Mouse (Mus musculus): ENCODE measurements around the gene Dcaf7. TPM values are rescaled to one million over a fixed set of nuclear protein-coding genes. Genes with fewer than 3 reads are reported as not detected.

Dcaf7 gene
- 86.5 and 94.7 TPM in 2 replicates for polyA plus RNA-seq (2016; fragmentation: Nextera tagmentation; extraction: Ambion mirVana)

DNA sequence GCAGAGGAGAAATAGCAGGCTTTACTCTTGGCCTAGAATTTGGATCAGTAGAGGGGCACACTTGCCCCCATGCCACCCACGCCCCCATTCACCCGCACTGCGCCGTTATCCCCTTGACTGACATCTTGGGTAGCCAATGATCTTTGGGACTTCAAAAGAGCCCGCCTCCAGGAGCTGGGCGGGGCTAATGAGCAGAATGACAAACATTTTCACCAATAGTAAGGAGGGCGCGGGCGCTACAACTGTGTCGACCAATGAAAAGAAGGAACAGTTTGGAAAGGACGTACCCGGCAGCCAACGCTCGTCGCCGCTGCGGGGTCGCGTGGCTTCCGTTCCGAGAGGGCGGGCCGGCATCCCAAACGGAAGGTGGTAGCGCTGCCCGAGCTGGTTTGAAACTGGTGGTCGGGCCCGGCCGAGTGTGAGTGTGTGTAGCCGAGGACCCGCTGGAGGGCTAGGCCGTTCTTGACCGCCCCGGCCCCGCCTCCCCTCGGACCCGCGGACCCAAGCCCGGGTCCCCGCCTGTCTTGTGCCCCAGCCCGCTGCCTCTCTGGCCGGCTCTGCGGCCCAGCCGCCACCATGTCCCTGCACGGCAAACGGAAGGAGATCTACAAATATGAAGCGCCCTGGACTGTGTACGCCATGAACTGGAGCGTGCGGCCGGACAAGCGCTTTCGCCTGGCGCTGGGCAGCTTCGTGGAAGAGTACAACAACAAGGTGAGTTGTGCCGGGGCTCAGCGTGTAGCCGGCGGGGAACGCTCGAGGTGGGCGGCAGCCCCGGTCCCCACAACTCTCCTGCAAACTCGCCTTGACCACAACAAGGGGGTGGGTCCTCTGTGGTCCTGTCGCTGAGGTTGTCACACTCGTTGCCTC is at the start of gene Dcaf7:
TSS of gene Dcaf7 (plus strand) at position 325 of the 870 bp plus-strand sequence.
- Histone ChIP-seq H3K4me3 (peak within 1 kb of the TSS; percentile 98), H3K36me3 (no peaks in the 10 kb centered on the region; the same call in 1 of the 2 replicates), H3K4me1 (replicated peaks) (peaks cover 31% of the 10 kb centered on the region), H3K9me3 (no peaks in the 10 kb centered on the region; the same call in 1 of the 2 replicates), H3K27ac (peak within 1 kb of the TSS; percentile 92), H3K27me3 (ENCODE audit: insufficient read depth, poor library complexity, severe bottlenecking) (no peaks in the 10 kb centered on the region)
- peak; percentile 98 for DNase-seq (ENCODE audit: low spot score)
- WGBS = under 1% methylated on average over 66 of the region's 66 CpGs

DNA sequence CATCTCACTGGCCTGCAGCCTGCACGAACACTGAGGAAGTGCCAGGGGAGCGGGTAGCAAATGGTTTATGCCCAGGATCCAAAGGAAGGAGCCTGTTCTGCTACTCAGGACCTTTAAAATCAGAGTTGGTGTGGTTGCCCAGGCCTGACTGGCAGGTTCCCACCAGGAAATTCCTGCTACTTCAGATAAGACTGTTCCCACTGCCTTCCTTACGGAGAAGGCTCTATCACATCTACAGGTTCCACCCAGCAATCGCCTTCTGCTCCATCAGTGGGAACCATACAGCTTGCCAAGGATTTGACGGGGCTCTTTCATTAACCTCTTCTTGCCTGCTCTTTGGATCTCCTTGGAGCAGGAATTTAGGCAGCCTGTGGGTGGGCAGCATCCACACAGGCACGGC is 49.2 kb upstream of the Dcaf7 start:
- 76% methylated on average over 6 of the region's 6 CpGs for WGBS
- no peak overlapping the region for H3K27ac ChIP-seq

DNA sequence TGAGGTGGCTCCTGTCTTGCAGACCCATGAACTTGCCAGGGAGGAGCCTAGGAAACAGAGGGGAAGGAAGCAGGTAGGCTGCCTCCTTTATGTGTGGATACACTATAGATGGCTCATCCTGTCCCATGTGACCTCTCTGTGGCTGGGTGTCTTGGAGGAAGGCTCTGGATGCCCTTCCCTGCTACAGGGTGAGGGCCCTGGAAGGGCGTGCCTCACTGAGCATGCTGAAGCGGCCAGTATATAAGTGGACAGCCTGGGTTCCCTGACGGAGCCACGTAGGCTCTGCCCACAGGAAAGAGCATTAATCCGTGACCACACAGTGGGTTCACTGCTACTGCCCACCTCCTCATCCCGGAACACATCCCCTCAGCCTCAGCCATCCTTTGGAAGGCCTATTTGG is 47.2 kb upstream of the Dcaf7 start:
- peaks cover 14% of the 10 kb centered on the region; the same call in 1 of the 2 replicates for H3K4me1 ChIP-seq (replicated peaks)
- 77% methylated on average over 6 of the region's 6 CpGs for WGBS
- no peak overlapping the region for H3K27ac ChIP-seq
- no peak overlapping the region for H3K4me3 ChIP-seq
- no peaks in the 10 kb centered on the region for H3K27me3 ChIP-seq (ENCODE audit: insufficient read depth, poor library complexity, severe bottlenecking)
- no peak for DNase-seq (ENCODE audit: low spot score)
- H3K9me3 ChIP-seq = no peaks in the 10 kb centered on the region
- H3K36me3 ChIP-seq = no peaks in the 10 kb centered on the region

More for the DNA sequence above, 49.2 kb upstream of the Dcaf7 start:
- Histone ChIP-seq H3K9me3 (no peaks in the 10 kb centered on the region), H3K4me3 (no peak overlapping the region), H3K36me3 (no peaks in the 10 kb centered on the region), H3K4me1 (replicated peaks) (peaks cover 14% of the 10 kb centered on the region; the same call in 1 of the 2 replicates), H3K27me3 (ENCODE audit: insufficient read depth, poor library complexity, severe bottlenecking) (no peaks in the 10 kb centered on the region)
- no peak for DNase-seq (ENCODE audit: low spot score)

DNA sequence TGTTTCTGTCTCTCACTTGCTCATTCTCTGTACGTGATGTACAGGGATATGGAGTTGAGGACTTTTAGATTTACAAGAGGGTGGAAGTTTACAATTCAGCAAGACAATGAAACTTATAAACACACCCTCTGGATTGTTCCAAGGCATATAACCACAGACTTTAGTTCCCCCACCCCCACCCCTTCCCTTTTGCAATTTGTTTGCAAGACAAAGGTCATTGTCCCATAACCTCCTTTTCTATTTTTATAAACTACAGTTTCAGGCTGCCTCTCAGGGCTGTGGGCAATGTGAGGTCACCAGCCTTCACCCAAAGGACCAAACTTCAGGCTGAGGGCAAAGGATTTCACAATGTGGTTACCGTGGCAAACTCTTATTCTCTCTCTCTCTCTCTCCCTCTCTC is 46.4 kb upstream of the Dcaf7 start:
- 79% methylated on average over 2 of the region's 2 CpGs for WGBS
- Histone ChIP-seq H3K36me3 (no peaks in the 10 kb centered on the region), H3K27me3 (ENCODE audit: insufficient read depth, poor library complexity, severe bottlenecking) (no peaks in the 10 kb centered on the region), H3K4me3 (no peak overlapping the region), H3K4me1 (replicated peaks) (peaks cover 14% of the 10 kb centered on the region; the same call in 1 of the 2 replicates), H3K27ac (no peak overlapping the region), H3K9me3 (no peaks in the 10 kb centered on the region)
- DNase-seq (ENCODE audit: low spot score) = no peak

DNA sequence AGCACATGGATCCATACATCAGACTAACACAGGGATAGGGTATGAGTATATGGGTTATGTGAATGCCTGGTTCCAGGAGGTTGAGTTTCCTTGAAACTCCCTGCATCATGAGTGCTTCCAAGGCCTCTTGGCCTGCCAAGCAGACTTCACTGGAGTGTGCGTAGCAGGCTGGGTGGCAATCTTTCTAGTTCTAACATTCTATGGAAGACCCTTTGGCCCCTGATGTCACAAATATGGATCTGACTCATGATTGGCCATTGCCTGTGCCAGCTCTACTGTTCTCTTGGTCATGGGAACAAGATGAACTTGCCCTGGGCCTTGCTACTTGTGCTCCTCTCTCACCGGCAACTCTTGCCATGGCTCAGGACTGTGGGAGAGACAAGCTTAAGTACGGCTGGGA is 42.3 kb upstream of the Dcaf7 start, which contains the start of gene Ace3:
TSS of gene Ace3 (plus strand) at position 301 of the 400 bp plus-strand sequence.
- Histone ChIP-seq H3K27ac (no peak within 1 kb of the TSS), H3K4me3 (no peak within 1 kb of the TSS), H3K36me3 (no peaks in the 10 kb centered on the region), H3K27me3 (ENCODE audit: insufficient read depth, poor library complexity, severe bottlenecking) (no peaks in the 10 kb centered on the region), H3K9me3 (no peaks in the 10 kb centered on the region), H3K4me1 (replicated peaks) (peaks cover 7% of the 10 kb centered on the region; the same call in 1 of the 2 replicates)
- DNase-seq (ENCODE audit: low spot score) = no peak
- 94% methylated on average over 3 of the region's 3 CpGs for WGBS

DNA sequence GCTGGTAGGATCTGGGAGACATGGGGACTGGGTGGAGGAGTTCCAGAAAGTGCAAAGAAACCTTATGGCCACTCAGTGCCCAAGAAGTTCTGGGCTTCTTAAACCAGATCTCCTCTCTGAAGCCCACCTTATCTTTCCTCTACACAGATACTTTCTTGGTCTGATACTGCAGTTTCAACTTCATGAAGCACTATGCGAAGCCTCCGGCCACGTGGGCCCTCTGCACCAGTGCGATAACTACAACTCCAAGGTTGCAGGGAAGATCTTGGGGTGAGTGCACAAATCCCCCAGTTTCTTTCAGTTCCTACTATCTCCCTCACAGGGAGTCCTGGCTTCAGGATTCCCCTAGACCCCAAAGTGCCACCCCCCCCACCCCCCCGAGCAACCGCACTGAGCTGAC is 36.6 kb upstream of the Dcaf7 start:
- Histone ChIP-seq H3K27ac (no peak overlapping the region), H3K36me3 (no peaks in the 10 kb centered on the region), H3K27me3 (ENCODE audit: insufficient read depth, poor library complexity, severe bottlenecking) (no peaks in the 10 kb centered on the region), H3K4me1 (replicated peaks) (no peaks in the 10 kb centered on the region), H3K9me3 (no peaks in the 10 kb centered on the region), H3K4me3 (no peak overlapping the region)
- DNase-seq (ENCODE audit: low spot score) = no peak
- 94% methylated on average over 6 of the region's 6 CpGs for WGBS

DNA sequence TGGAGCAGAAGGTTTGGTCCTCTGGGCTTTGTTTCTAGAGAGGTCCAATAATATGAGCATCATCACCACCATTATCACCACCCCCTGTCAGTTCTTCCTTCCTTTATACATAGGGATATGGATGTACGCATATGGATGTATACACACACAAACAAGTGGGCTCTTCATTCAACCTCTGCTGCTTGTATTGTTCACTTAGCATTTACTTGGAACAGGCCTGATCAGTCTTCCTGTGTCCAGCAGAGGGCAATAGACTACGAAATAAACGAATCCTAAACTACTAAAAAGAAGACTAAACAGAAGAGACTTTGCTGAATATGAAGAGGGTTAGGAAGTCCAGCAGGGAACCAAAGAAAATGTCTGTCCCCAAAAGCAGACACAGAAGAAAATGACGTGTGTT is 35.0 kb upstream of the Dcaf7 start:
- no peaks in the 10 kb centered on the region for H3K9me3 ChIP-seq
- H3K27me3 ChIP-seq (ENCODE audit: insufficient read depth, poor library complexity, severe bottlenecking) = no peaks in the 10 kb centered on the region
- H3K36me3 ChIP-seq = no peaks in the 10 kb centered on the region
- no peak overlapping the region for H3K4me3 ChIP-seq
- 47% methylated on average over 4 of the region's 4 CpGs for WGBS
- no peak overlapping the region for H3K27ac ChIP-seq
- no peak for DNase-seq (ENCODE audit: low spot score)
- H3K4me1 ChIP-seq (replicated peaks) = 0 out of 2 replicates have a peak, but pooled peaks cover 5% of the 10 kb centered on the region

DNA sequence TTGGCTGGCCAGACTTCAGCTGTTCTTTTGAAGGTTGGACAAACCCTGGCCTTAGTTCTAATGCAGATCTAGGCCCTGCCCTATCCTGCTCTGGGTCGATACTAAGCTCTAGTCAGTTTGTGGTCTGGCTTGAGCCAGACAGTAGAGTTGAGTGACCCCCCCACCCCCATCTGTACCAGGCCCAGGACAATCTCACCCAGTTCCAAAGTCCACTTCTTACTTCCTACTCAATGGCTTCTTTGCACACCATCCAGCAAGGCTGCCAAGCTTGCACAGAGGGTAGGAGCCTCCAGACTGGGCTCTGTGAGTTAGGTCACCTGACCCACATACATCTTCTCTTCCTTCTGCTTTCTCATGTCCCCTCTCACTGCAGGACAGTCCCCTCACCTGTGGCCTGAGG is 32.1 kb upstream of the Dcaf7 start:
- DNase-seq (ENCODE audit: low spot score) = no peak
- Histone ChIP-seq H3K36me3 (no peaks in the 10 kb centered on the region), H3K27me3 (ENCODE audit: insufficient read depth, poor library complexity, severe bottlenecking) (peaks cover 17% of the 10 kb centered on the region), H3K9me3 (no peaks in the 10 kb centered on the region), H3K4me3 (no peak overlapping the region), H3K27ac (no peak overlapping the region), H3K4me1 (replicated peaks) (peaks cover 24% of the 10 kb centered on the region)
- 84% methylated on average over 1 of the region's 1 CpGs for WGBS

DNA sequence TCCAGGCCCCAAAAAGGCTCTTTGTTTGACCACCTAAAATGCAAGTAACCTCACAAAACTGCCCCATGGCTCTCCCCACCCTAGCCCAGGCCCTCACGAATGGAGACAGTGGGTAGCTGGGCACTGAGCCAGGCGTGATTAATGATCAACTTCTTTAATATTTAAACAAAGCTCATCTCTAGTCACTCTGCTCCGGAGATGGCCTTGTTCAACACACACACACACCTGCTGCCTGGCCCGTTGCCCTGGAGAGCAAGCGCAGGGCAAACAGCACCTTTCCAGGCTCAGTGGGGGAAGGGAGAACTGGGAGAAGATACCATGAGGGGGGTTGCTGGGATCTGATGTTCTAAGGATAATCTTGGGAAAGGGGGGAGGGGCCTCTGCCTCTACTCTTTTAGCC is 30.7 kb upstream of the Dcaf7 start:
- Histone ChIP-seq H3K4me1 (replicated peaks) (peaks cover 24% of the 10 kb centered on the region), H3K36me3 (no peaks in the 10 kb centered on the region), H3K4me3 (no peak overlapping the region), H3K27ac (no peak overlapping the region), H3K9me3 (no peaks in the 10 kb centered on the region), H3K27me3 (ENCODE audit: insufficient read depth, poor library complexity, severe bottlenecking) (peaks cover 20% of the 10 kb centered on the region)
- whole genome bisulfite sequencing = 61% methylated on average over 5 of the region's 5 CpGs
- no peak for DNase-seq (ENCODE audit: low spot score)

DNA sequence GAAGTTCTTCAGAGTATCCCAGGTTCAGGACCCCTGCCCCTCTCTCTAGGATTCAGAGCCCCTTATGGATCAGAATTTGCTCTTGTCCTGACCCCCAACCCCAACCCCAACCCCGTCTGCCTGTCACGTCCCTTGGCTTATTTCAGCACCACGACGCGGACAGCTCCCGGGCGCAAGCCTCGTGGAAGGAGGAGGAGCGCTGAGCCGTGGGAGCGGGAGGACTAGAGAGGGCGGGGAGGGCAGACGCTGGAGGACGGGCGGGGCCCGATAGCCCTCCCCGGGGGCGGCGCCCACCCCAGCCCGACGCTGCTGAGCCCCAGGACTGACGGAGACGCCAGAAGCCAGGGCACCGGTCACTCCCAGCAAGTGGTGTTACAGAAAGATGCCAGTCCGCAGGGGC is 28.9 kb upstream of the Dcaf7 start, which contains the start of gene Kcnh6:
TSS of gene Kcnh6 (plus strand) at position 304 of the 400 bp plus-strand sequence.
- no peaks in the 10 kb centered on the region for H3K36me3 ChIP-seq
- H3K4me1 ChIP-seq (replicated peaks) = peaks cover 30% of the 10 kb centered on the region
- no peaks in the 10 kb centered on the region for H3K9me3 ChIP-seq
- 1% methylated on average over 25 of the region's 25 CpGs for WGBS
- peak within 1 kb of the TSS; percentile 29; the same call in 1 of the 2 replicates for H3K27ac ChIP-seq
- H3K4me3 ChIP-seq = peak within 1 kb of the TSS; percentile 43
- DNase-seq (ENCODE audit: low spot score) = peak; percentile 78
- peaks cover 20% of the 10 kb centered on the region for H3K27me3 ChIP-seq (ENCODE audit: insufficient read depth, poor library complexity, severe bottlenecking)

DNA sequence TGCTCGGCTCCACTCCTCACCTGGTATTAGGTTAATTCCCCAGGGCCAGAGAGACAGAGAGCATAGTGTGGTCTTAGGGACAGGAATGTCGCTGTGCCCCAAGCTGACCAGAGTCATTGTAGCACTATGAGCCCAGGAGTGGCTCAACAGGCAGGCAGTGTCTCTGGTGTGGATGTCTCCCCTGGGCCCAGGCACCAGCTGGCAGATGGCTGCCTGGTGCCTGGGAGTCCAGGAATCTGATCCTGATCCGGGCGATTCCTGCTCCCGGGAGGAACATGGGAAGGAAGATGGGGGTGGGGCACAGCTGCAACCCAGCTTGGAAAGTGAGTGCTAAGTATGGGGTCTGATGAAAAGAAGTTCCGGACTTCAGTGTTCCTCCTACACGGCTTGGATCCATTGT is 24.0 kb upstream of the Dcaf7 start:
- Histone ChIP-seq H3K27me3 (ENCODE audit: insufficient read depth, poor library complexity, severe bottlenecking) (peaks cover 20% of the 10 kb centered on the region), H3K4me3 (no peak overlapping the region), H3K36me3 (no peaks in the 10 kb centered on the region), H3K9me3 (no peaks in the 10 kb centered on the region), H3K27ac (no peak overlapping the region), H3K4me1 (replicated peaks) (peaks cover 33% of the 10 kb centered on the region)
- DNase-seq (ENCODE audit: low spot score) = peak; percentile 16
- WGBS = 59% methylated on average over 7 of the region's 7 CpGs

DNA sequence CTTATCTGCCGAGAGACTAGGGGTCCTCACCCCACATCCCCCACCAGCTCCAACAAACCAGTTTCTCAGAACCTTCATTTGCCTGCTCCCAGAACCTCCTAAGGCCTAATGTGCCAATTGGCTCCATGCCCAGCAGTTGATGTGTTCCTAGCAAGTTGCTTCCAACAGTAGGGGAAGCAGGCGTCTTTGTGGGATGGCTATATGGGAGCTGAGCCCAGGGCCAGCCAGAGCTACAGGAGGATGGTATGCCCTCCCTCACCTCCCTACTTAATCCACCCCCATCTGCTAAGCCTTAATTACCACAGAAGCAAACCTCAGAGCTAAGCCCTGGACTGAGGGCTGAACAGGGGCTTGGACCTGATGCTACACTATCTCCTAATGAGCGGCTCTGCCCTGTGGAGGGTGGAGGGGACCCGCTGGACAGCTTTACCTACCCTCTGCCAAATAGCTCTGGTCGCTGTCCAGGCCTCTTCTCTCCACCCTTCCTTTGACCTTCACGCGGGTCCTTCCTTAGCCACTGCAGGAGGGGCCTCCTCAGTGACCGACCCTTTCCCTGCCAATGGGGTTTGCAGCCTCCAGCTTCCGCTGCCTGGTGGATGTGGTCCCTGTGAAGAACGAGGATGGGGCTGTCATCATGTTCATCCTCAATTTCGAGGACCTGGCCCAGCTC is 23.0 kb upstream of the Dcaf7 start:
- no peak overlapping the region for H3K27ac ChIP-seq
- no peaks in the 10 kb centered on the region for H3K9me3 ChIP-seq
- peaks cover 24% of the 10 kb centered on the region for H3K4me1 ChIP-seq (replicated peaks)
- no peak for DNase-seq (ENCODE audit: low spot score)
- H3K36me3 ChIP-seq = no peaks in the 10 kb centered on the region
- peaks cover 13% of the 10 kb centered on the region for H3K27me3 ChIP-seq (ENCODE audit: insufficient read depth, poor library complexity, severe bottlenecking)
- WGBS = 74% methylated on average over 11 of the region's 11 CpGs
- H3K4me3 ChIP-seq = no peak overlapping the region

DNA sequence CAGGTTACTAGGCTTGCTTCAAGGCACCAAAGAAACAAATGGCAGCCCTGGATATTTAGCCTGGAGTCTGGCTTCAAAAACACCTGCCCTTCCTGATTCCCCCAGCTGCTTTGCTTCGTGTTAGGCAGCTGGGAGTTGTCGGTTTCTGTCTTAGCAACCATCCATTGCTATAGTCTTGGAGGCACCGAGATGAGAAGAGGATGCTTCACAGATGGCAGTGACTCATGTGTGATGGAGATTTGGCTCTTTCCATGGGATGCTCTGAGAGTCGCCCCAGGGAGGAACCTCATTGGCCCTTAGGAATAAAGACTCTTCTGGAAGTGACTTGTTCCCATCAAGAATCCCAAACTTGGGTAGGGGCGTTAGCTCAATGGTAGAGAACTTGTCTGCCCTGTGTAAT is 20.2 kb upstream of the Dcaf7 start:
- H3K27ac ChIP-seq = no peak overlapping the region
- DNase-seq (ENCODE audit: low spot score) = no peak
- no peaks in the 10 kb centered on the region for H3K9me3 ChIP-seq
- H3K4me3 ChIP-seq = no peak overlapping the region
- peaks cover 27% of the 10 kb centered on the region for H3K4me1 ChIP-seq (replicated peaks)
- no peaks in the 10 kb centered on the region for H3K36me3 ChIP-seq
- H3K27me3 ChIP-seq (ENCODE audit: insufficient read depth, poor library complexity, severe bottlenecking) = peaks cover 28% of the 10 kb centered on the region
- 83% methylated on average over 5 of the region's 5 CpGs for WGBS

Data from hindbrain, embryonic 10.5 days (tissue).